Mouse (Mus musculus) embryonic facial prominence, embryonic 13.5 days (tissue): ENCODE data around the gene Ccdc13. TPM values are rescaled to one million over a fixed set of nuclear protein-coding genes. Genes with fewer than 3 reads are reported as not detected.

Experiments used
- ATAC-seq: fragments of 200-750 bp; cut with Nextera tagmentation; 2 replicates; pipeline ENCODE4 v1.8.0; 2017; ENCODE audit warnings: low read depth; ENCODE audit not compliant: insufficient number of reproducible peaks, insufficient read depth, low FRiP score, low TSS enrichment
- H3K27ac ChIP-seq: fragments of 300-500 bp; sonication (generic); 2 replicates; pipeline ENCODE4 v1.5.1; 2015; ENCODE audit warnings: moderate library complexity, mild to moderate bottlenecking, inconsistent platforms
- H3K27me3 ChIP-seq: fragments of 300-500 bp; sonication (generic); 2 replicates; pipeline ENCODE4 v1.6.1; 2015; ENCODE audit warnings: mild to moderate bottlenecking, inconsistent platforms
- H3K36me3 ChIP-seq: fragments of 300-500 bp; sonication (generic); 2 replicates; pipeline ENCODE4 v1.6.1; 2015; ENCODE audit warnings: mild to moderate bottlenecking, inconsistent platforms
- H3K4me1 ChIP-seq: fragments of 300-500 bp; sonication (generic); 2 replicates; pipeline ENCODE4 v1.6.1; 2015; ENCODE audit warnings: inconsistent platforms
- H3K4me2 ChIP-seq: fragments of 300-500 bp; sonication (generic); 2 replicates; pipeline ENCODE4 v1.6.1; 2015; ENCODE audit warnings: moderate library complexity, mild to moderate bottlenecking, inconsistent platforms
- H3K4me3 ChIP-seq: fragments of 300-500 bp; sonication (generic); 2 replicates; pipeline ENCODE4 v1.5.1; 2015; ENCODE audit warnings: mild to moderate bottlenecking, inconsistent platforms
- H3K9ac ChIP-seq: fragments of 300-500 bp; sonication (generic); 2 replicates; pipeline ENCODE4 v1.6.1; 2015; ENCODE audit warnings: mild to moderate bottlenecking, inconsistent platforms
- H3K9me3 ChIP-seq: fragments of 300-500 bp; sonication (generic); 2 replicates; pipeline ENCODE4 v1.6.1; 2016; ENCODE audit warnings: inconsistent platforms
- WGBS: fragments of 180-500 bp; shearing (Covaris S2); methylation state at CpG from one replicate; pipeline ENCODE4 v1.1.7; 2015; ENCODE audit warnings: mixed read lengths; 5-methylcytosine and 5-hydroxymethylcytosine counted together
- polyA plus RNA-seq: library from polyadenylated mRNA; unstranded; fragments of >200 nt; fragmentation: Nextera tagmentation; extraction: Ambion mirVana; gene quantifications from 2 replicates; pipeline ENCODE4 v1.2.1, GENCODE M21; 2015

Ccdc13 gene
- polyA plus RNA-seq, 1 experiment from 2014 or later: 1.0 TPM

GRCm38 (mm10) chr9:121765166-121765855, 74.0 kb downstream of the Ccdc13 start:
- 93% methylated on average over 16 of the region's 16 CpGs for WGBS
- no peak overlapping the region for H3K4me3 ChIP-seq
- H3K9me3 ChIP-seq: no peaks in the 10 kb centered on the region
- no peak overlapping the region for H3K9ac ChIP-seq
- H3K4me2 ChIP-seq: no peak overlapping the region
- H3K4me1 ChIP-seq: peaks cover 33% of the 10 kb centered on the region
- no peak for ATAC-seq
- no peaks in the 10 kb centered on the region for H3K27me3 ChIP-seq
- no peak overlapping the region for H3K27ac ChIP-seq
- peaks cover 71% of the 10 kb centered on the region for H3K36me3 ChIP-seq

GRCm38 (mm10) chr9:121763716-121764115, 75.5 kb downstream of the Ccdc13 start:
- Histone ChIP-seq H3K4me3 (no peak overlapping the region), H3K4me2 (no peak overlapping the region), H3K9me3 (no peaks in the 10 kb centered on the region), H3K27ac (no peak overlapping the region), H3K4me1 (peaks cover 39% of the 10 kb centered on the region), H3K36me3 (peaks cover 67% of the 10 kb centered on the region), H3K27me3 (no peaks in the 10 kb centered on the region), H3K9ac (peak overlapping the region; percentile 27; the same call in 1 of the 2 replicates)
- 86% methylated on average over 19 of the region's 19 CpGs for WGBS
- ATAC-seq: no peak

DNA sequence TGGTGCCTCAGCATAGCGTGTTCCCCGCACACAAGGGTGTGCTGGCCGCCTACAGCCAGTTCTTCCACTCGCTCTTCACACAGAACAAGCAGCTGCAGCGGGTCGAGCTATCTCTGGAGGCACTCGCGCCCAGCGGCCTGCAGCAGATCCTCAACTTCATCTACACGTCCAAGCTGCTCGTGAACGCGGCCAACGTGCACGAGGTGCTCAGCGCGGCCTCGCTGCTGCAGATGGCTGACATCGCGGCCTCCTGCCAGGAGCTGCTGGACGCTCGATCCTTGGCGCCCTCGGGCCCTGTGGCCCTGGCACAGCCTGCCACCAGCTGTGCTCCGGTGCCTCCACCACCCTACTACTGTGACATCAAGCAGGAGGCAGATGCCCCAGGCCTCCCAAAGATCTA, 76.5 kb downstream of the Ccdc13 start:
- Histone ChIP-seq H3K4me1 (peaks cover 44% of the 10 kb centered on the region), H3K4me3 (no peak overlapping the region), H3K27ac (no peak overlapping the region), H3K9me3 (no peaks in the 10 kb centered on the region), H3K27me3 (no peaks in the 10 kb centered on the region), H3K36me3 (peaks cover 57% of the 10 kb centered on the region), H3K9ac (0 out of 2 replicates have a peak overlapping the region, but pooled peaks have one; percentile 27), H3K4me2 (no peak overlapping the region)
- 90% methylated on average over 25 of the region's 25 CpGs for WGBS
- ATAC-seq: no peak

DNA sequence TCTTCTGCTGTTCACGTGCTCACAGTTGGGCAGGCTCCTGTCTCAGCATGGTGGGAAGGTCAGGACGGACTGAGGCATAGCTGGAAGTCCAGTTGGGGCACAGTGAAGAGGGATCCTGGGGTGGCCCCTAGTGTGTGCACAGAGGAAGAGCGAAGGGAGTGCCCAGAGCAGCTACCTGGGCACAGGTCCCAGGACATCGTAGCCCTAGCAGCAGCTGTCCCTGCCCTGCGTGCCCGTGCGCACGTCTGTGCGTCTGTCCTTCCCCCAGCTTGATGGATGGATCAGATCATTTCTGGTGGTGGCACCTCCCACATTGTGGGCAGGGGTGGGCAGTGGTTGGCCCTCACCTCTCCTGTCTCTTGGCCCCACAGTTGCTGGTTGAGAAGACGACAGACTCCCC, 77.0 kb downstream of the Ccdc13 start:
- WGBS: 87% methylated on average over 10 of the region's 10 CpGs
- Histone ChIP-seq H3K4me3 (no peak overlapping the region), H3K36me3 (peaks cover 52% of the 10 kb centered on the region), H3K4me2 (no peak overlapping the region), H3K27ac (no peak overlapping the region), H3K27me3 (no peaks in the 10 kb centered on the region), H3K9ac (no peak overlapping the region), H3K9me3 (no peaks in the 10 kb centered on the region), H3K4me1 (peaks cover 44% of the 10 kb centered on the region)
- ATAC-seq: no peak

DNA sequence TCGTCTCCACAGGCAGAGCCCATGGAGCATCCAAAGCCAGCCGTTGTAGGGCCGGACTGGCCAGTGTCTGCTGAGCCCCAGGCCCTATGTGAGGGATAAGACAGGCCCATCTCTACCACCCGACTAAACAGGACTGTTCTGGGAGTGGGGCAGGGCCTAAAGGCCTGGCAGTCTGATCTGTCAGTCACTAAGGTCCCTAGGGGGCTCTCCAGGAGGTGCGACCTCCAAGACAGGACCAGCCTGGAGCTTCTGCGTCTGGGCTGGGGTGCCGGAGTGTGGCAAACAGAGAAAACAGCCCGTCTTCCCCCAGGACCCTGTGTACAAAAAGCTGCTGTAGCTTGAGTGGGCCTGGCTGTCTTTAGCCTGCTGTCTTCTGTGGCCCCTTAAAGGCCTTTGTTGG, 77.5 kb downstream of the Ccdc13 start:
- Histone ChIP-seq H3K4me2 (peak overlapping the region; percentile 76; the same call in 1 of the 2 replicates), H3K27me3 (no peaks in the 10 kb centered on the region), H3K27ac (no peak overlapping the region; the same call in 1 of the 2 replicates), H3K36me3 (peaks cover 50% of the 10 kb centered on the region), H3K4me1 (peaks cover 47% of the 10 kb centered on the region), H3K9me3 (no peaks in the 10 kb centered on the region), H3K9ac (no peak overlapping the region), H3K4me3 (no peak overlapping the region)
- ATAC-seq: no peak
- 63% methylated on average over 8 of the region's 8 CpGs for WGBS

GRCm38 (mm10) chr9:121761091-121761665, 78.1 kb downstream of the Ccdc13 start:
- Histone ChIP-seq H3K4me3 (peak overlapping the region; percentile 87), H3K4me1 (peaks cover 50% of the 10 kb centered on the region), H3K9me3 (no peaks in the 10 kb centered on the region), H3K27me3 (no peaks in the 10 kb centered on the region), H3K9ac (peak overlapping the region; percentile 95), H3K4me2 (peak overlapping the region; percentile 76), H3K36me3 (peaks cover 48% of the 10 kb centered on the region), H3K27ac (peak overlapping the region; percentile 91; the same call in 1 of the 2 replicates)
- no peak for ATAC-seq
- WGBS: 63% methylated on average over 10 of the region's 10 CpGs

DNA sequence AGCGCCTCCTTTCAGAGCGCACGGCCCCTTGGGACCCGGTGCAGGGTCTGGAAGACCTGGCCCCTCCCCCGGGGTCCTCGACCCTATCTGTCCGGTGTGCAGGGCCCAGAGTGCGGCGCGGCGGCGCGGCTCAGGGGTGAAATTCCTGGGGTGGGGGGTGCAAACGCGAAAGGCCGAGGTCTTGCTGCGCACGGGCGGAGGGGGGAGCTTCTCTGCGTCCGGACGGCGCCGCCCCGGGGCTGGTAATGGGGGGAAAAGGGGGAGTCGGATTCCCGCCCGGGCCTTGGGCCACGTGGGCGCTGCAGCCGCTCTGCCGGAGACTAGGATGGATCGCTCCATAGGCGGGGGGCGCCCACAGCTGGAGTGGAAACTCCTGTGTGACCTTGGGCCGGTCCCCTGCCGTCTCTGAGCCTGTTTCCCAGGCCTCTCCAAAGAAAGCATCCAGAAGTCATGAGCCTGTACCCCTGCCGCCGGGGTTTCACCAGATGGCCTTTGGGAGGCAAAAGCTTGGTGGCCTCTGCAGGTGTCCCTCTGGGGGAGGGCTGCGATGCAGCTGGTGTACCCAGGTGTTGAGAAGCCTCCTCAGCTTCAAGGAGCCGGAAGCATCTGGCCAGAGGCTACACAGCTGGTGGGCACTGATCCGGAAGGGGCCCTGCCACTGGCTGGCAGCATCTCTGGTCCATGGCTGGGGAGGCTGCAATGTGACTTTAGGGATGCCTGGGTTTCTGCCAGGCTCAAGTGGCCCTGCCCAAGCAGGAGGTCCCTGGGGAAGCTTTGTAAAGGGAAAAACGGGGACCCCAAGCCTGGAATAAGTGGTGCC, 78.8 kb downstream of the Ccdc13 start:
- WGBS: 2% methylated on average over 43 of the region's 43 CpGs
- H3K9me3 ChIP-seq: no peaks in the 10 kb centered on the region
- H3K27ac ChIP-seq: peak overlapping the region; percentile 91
- H3K36me3 ChIP-seq: peaks cover 48% of the 10 kb centered on the region
- peak overlapping the region; percentile 87 for H3K4me3 ChIP-seq
- peaks cover 52% of the 10 kb centered on the region for H3K4me1 ChIP-seq
- H3K9ac ChIP-seq: peak overlapping the region; percentile 95
- H3K27me3 ChIP-seq: no peaks in the 10 kb centered on the region
- peak; percentile 33; the same call in 1 of the 2 replicates for ATAC-seq
- peak overlapping the region; percentile 76 for H3K4me2 ChIP-seq

GRCm38 (mm10) chr9:121759091-121760081, 79.9 kb downstream of the Ccdc13 start, which contains the start of gene Zfp651:
TSS of gene Zfp651 (plus strand) at chr9:121759330.
- peak within 1 kb of the TSS; percentile 91 for H3K27ac ChIP-seq
- no peaks in the 10 kb centered on the region for H3K9me3 ChIP-seq
- H3K36me3 ChIP-seq: peaks cover 48% of the 10 kb centered on the region
- H3K9ac ChIP-seq: peak within 1 kb of the TSS; percentile 95
- peak within 1 kb of the TSS; percentile 76 for H3K4me2 ChIP-seq
- under 1% methylated on average over 92 of the region's 97 CpGs for whole genome bisulfite sequencing
- ATAC-seq: peak; percentile 66
- H3K27me3 ChIP-seq: no peaks in the 10 kb centered on the region
- peak within 1 kb of the TSS; percentile 87 for H3K4me3 ChIP-seq
- peaks cover 52% of the 10 kb centered on the region for H3K4me1 ChIP-seq

GRCm38 (mm10) chr9:121757835-121758814, 81.1 kb downstream of the Ccdc13 start:
- Histone ChIP-seq H3K27ac (peak overlapping the region; percentile 91), H3K4me1 (peaks cover 49% of the 10 kb centered on the region), H3K9ac (peak overlapping the region; percentile 95), H3K4me2 (peak overlapping the region; percentile 76), H3K27me3 (no peaks in the 10 kb centered on the region), H3K4me3 (peak overlapping the region; percentile 87), H3K36me3 (peaks cover 47% of the 10 kb centered on the region), H3K9me3 (no peaks in the 10 kb centered on the region)
- ATAC-seq: peak; percentile 35; the same call in 1 of the 2 replicates
- WGBS: 27% methylated on average over 10 of the region's 10 CpGs

DNA sequence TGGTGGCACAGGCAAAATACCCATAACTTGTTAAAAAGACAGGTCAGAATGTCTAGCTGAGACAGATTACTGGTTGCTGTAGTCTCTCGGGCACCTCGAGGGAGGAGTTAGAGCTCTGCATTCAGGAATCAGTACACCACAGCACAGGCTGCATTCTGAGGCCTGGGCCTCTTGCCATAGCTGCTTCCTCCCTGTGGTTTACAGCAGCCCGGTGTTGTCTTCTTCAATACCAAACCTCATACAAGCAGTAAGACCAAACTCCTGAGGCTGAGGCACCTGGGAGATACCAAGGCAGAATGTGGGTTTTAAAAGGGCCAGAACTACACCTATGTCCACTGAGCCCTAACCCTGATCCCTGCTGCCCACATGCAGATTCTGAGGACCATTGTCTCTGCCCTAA, 81.8 kb downstream of the Ccdc13 start:
- ATAC-seq: no peak
- Histone ChIP-seq H3K4me3 (peak overlapping the region; percentile 87; the same call in 1 of the 2 replicates), H3K27ac (peak overlapping the region; percentile 91), H3K36me3 (peaks cover 45% of the 10 kb centered on the region), H3K4me2 (peak overlapping the region; percentile 76), H3K4me1 (peaks cover 49% of the 10 kb centered on the region), H3K9ac (peak overlapping the region; percentile 95), H3K27me3 (no peaks in the 10 kb centered on the region), H3K9me3 (no peaks in the 10 kb centered on the region)
- WGBS: 27% methylated on average over 3 of the region's 3 CpGs
